Mouse (Mus musculus): ENCODE data around the gene Borcs5. TPM values are rescaled to one million over a fixed set of nuclear protein-coding genes. Genes with fewer than 3 reads are reported as not detected.

The Borcs5 gene
- total and polyA plus RNA-seq, 2 experiments from 2014 or later: 39.6 to 56.0 TPM

DNA sequence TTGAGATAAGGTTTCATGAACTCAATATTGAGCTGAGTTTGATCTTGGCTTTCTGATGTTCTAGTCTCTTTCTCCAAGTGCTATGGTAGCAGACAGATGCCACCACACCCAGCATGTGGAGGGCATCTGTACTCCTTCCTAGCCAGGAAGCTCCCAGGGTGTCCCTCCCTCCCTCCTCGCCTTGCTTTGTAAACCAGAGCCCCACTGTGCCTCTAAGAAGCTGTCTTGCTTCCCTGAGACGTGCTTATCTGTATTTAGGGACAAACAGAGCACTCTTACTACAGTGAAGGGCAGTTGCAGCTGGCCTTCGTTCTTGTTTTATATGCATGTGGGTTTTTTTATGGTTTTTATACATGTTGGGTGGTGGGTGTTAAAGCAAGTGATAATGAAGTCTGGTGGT is 74.0 kb downstream of the Borcs5 start:
- no peak for TF ChIP-seq CTCF (IDR thresholded peaks at IDR 0.05)
- no peaks in the 10 kb centered on the region for H3K9me3 ChIP-seq (ENCODE audit: low read length)
- H3K4me3 ChIP-seq (ENCODE audit: low read depth, low read length): no peak overlapping the region

DNA sequence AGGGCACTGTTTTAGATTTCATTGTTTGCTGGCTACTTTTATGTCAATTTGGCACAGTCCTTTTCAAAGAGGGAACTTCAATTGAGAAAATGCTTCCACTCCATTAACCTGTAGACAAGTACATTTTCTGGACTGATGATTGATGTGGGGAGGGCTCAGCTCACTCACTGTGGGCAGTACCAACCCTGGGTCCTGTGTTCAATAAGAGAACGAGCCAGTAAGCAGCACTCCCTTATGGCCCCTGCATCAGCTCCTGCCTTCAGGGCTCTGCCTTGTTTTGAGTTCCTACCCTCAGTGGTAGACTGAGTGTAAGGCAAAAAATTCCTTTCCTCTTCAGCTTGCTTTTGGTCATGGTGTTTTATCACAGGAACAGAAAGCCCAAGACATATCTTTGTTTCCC is 74.6 kb downstream of the Borcs5 start:
- no peaks in the 10 kb centered on the region for H3K27me3 ChIP-seq (ENCODE audit: insufficient read depth, low read length)
- WGBS: 80% methylated on average over 1 of the region's 1 CpGs
- H3K9ac ChIP-seq (replicated peaks; ENCODE audit: low read length, poor library complexity, severe bottlenecking): no peak overlapping the region
- H3K4me2 ChIP-seq (ENCODE audit: low read depth, low read length, poor library complexity, severe bottlenecking): no peak overlapping the region
- H3K36me3 ChIP-seq (ENCODE audit: insufficient read depth, low read length): 0 out of 2 replicates have a peak, but pooled peaks cover 4% of the 10 kb centered on the region
- H3K4me3 ChIP-seq (ENCODE audit: low read depth, low read length): no peak overlapping the region
- no peak for ATAC-seq (ENCODE audit: low FRiP score)
- no peaks in the 10 kb centered on the region for H3K9me3 ChIP-seq (ENCODE audit: low read length)
- H3K4me1 ChIP-seq (ENCODE audit: insufficient read depth, low read length): no peaks in the 10 kb centered on the region
- no peak overlapping the region for H3K27ac ChIP-seq (ENCODE audit: low read depth, low read length)
- no peak for TF ChIP-seq CTCF (IDR thresholded peaks at IDR 0.05)
- DNase-seq (ENCODE audit: low spot score): no peak

More for the DNA sequence above, 74.0 kb downstream of the Borcs5 start:
- H3K4me1 ChIP-seq (ENCODE audit: insufficient read depth, low read length): no peaks in the 10 kb centered on the region
- no peak for ATAC-seq (ENCODE audit: low FRiP score)
- WGBS: 40% methylated on average over 3 of the region's 3 CpGs
- no peak overlapping the region for H3K9ac ChIP-seq (replicated peaks; ENCODE audit: low read length, poor library complexity, severe bottlenecking)
- 0 out of 2 replicates have a peak, but pooled peaks cover 4% of the 10 kb centered on the region for H3K36me3 ChIP-seq (ENCODE audit: insufficient read depth, low read length)
- no peak overlapping the region for H3K27ac ChIP-seq (ENCODE audit: low read depth, low read length)
- H3K27me3 ChIP-seq (ENCODE audit: insufficient read depth, low read length): no peaks in the 10 kb centered on the region
- H3K4me2 ChIP-seq (ENCODE audit: low read depth, low read length, poor library complexity, severe bottlenecking): no peak overlapping the region
- DNase-seq (ENCODE audit: low spot score): no peak

- Histone ChIP-seq H3K27ac (ENCODE audit: low read depth, low read length) (no peak overlapping the region), H3K4me3 (ENCODE audit: low read depth, low read length) (no peak overlapping the region), H3K9me3 (ENCODE audit: low read length) (no peaks in the 10 kb centered on the region), H3K9ac (replicated peaks; ENCODE audit: low read length, poor library complexity, severe bottlenecking) (no peak overlapping the region), H3K27me3 (ENCODE audit: insufficient read depth, low read length) (no peaks in the 10 kb centered on the region), H3K4me1 (ENCODE audit: insufficient read depth, low read length) (no peaks in the 10 kb centered on the region), H3K4me2 (ENCODE audit: low read depth, low read length, poor library complexity, severe bottlenecking) (no peak overlapping the region), H3K36me3 (ENCODE audit: insufficient read depth, low read length) (no peaks in the 10 kb centered on the region)
- no peak for ATAC-seq (ENCODE audit: low FRiP score)
- no peak for DNase-seq (ENCODE audit: low spot score)
- TF ChIP-seq CTCF (IDR thresholded peaks at IDR 0.05): no peak
- 81% methylated on average over 6 of the region's 6 CpGs for WGBS
Observed at GRCm38 (mm10) chr6:134716168-134716587, 76.9 kb downstream of the Borcs5 start.

- TF ChIP-seq CTCF (IDR thresholded peaks at IDR 0.05): no peak
- ATAC-seq (ENCODE audit: low FRiP score) (no peak), DNase-seq (ENCODE audit: low spot score) (no peak)
- Histone ChIP-seq H3K27me3 (ENCODE audit: insufficient read depth, low read length) (no peaks in the 10 kb centered on the region), H3K36me3 (ENCODE audit: insufficient read depth, low read length) (no peaks in the 10 kb centered on the region), H3K27ac (ENCODE audit: low read depth, low read length) (no peak overlapping the region), H3K4me2 (ENCODE audit: low read depth, low read length, poor library complexity, severe bottlenecking) (no peak overlapping the region), H3K4me3 (ENCODE audit: low read depth, low read length) (no peak overlapping the region), H3K9ac (replicated peaks; ENCODE audit: low read length, poor library complexity, severe bottlenecking) (no peak overlapping the region), H3K4me1 (ENCODE audit: insufficient read depth, low read length) (no peaks in the 10 kb centered on the region), H3K9me3 (ENCODE audit: low read length) (no peaks in the 10 kb centered on the region)
- 90% methylated on average over 20 of the region's 20 CpGs for WGBS
Observed at GRCm38 (mm10) chr6:134717886-134718667, 78.8 kb downstream of the Borcs5 start.

DNA sequence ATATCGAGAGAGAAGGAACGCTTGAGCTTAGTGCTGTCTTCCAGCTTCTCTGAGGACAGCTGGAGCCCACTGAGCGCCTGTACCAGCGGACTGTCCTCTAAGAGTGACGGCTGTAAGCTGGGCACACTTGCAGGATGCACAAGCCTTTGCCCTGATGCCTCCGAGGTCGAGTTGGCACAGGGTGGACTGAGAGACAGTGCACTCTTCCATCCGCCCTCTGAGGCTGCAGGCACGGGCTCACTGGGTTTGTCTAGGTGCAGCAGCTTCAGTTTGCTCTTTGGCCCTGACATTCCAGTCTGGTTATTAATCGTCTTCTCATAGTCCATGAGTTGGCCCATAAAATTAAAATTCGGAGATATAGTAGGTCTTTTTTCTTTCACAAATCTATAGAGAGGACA is 79.4 kb downstream of the Borcs5 start:
- DNase-seq (ENCODE audit: low spot score) (no peak), ATAC-seq (ENCODE audit: low FRiP score) (no peak)
- Histone ChIP-seq H3K27me3 (ENCODE audit: insufficient read depth, low read length) (no peaks in the 10 kb centered on the region), H3K9ac (replicated peaks; ENCODE audit: low read length, poor library complexity, severe bottlenecking) (no peak overlapping the region), H3K4me2 (ENCODE audit: low read depth, low read length, poor library complexity, severe bottlenecking) (no peak overlapping the region), H3K9me3 (ENCODE audit: low read length) (no peaks in the 10 kb centered on the region), H3K36me3 (ENCODE audit: insufficient read depth, low read length) (no peaks in the 10 kb centered on the region), H3K27ac (ENCODE audit: low read depth, low read length) (no peak overlapping the region), H3K4me1 (ENCODE audit: insufficient read depth, low read length) (no peaks in the 10 kb centered on the region), H3K4me3 (ENCODE audit: low read depth, low read length) (no peak overlapping the region)
- 85% methylated on average over 11 of the region's 11 CpGs for WGBS
- no peak for TF ChIP-seq CTCF (IDR thresholded peaks at IDR 0.05)

GRCm38 (mm10) chr6:134719156-134719555 is 79.8 kb downstream of the Borcs5 start:
- no peak overlapping the region for H3K27ac ChIP-seq (ENCODE audit: low read depth, low read length)
- no peaks in the 10 kb centered on the region for H3K4me1 ChIP-seq (ENCODE audit: insufficient read depth, low read length)
- 91% methylated on average over 5 of the region's 5 CpGs for WGBS
- no peak overlapping the region for H3K9ac ChIP-seq (replicated peaks; ENCODE audit: low read length, poor library complexity, severe bottlenecking)
- no peak overlapping the region for H3K4me3 ChIP-seq (ENCODE audit: low read depth, low read length)
- ATAC-seq (ENCODE audit: low FRiP score) (no peak), DNase-seq (ENCODE audit: low spot score) (no peak)
- TF ChIP-seq CTCF (IDR thresholded peaks at IDR 0.05): no peak
- no peaks in the 10 kb centered on the region for H3K36me3 ChIP-seq (ENCODE audit: insufficient read depth, low read length)
- H3K4me2 ChIP-seq (ENCODE audit: low read depth, low read length, poor library complexity, severe bottlenecking): no peak overlapping the region
- no peaks in the 10 kb centered on the region for H3K27me3 ChIP-seq (ENCODE audit: insufficient read depth, low read length)
- no peaks in the 10 kb centered on the region for H3K9me3 ChIP-seq (ENCODE audit: low read length)
